Mouse (Mus musculus): ENCODE measurements around the gene Olfr866.

Gene Olfr866

GRCm38 (mm10) chr9:20027935-20028334 lies at the start of gene Olfr866:
Gene Olfr866, minus strand, starts transcription at chr9:20028035.
- DNase-seq: no peak

DNA sequence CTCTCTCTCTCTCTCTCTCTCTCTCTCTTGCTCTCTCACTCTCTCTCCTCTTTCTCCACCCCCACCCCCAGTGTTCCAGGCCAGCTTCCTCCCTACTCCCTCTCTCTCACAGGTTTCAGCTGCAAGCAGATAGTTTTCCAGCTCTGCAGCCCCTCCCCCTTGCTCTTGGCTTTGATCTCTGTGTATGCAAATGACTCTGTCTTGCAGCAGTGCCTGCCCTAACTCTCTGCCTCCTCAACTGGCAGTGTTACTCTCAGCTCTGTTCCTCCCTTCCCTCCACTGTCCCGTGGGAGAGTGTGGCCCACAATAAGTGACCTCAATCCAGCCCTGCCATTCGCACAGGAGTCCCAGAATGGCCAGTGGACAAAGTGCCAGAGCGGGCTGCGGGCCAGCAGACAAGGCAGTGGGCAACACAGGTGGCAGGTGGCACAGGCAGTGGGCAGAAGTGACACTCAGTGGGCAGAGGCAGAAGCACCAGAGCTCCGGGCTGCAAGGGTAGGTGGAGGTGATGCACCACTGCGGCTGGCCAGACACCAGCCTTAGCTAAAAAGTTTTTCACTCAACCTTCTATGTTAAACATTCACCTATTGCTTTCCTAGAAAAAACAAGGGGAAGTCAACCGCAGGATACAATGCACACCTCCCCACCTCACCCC lies 45.8 kb upstream of the Olfr866 start:
- no peak for DNase-seq

DNA sequence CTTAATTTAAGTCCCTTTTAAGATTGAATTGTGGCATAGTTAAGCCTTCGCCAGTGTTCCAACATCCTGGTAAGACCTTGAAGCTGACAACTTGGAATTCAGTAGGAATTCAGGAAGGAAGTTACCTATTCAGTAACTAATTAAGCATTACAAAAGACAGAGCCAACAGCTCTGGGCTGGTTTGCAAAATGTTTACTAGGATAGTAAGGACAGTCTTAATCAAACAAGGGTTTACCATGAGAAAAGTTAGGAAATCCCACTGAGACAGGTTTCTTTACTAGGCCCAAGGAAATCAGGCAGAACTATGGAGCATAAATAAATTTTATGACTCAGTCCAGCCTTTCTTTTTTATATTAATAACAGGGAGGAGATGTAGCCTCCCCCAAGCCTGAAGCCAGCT lies 43.5 kb upstream of the Olfr866 start:
- DNase-seq: no peak

GRCm38 (mm10) chr9:20070236-20070635 lies 42.4 kb upstream of the Olfr866 start:
- DNase-seq: no peak

DNA sequence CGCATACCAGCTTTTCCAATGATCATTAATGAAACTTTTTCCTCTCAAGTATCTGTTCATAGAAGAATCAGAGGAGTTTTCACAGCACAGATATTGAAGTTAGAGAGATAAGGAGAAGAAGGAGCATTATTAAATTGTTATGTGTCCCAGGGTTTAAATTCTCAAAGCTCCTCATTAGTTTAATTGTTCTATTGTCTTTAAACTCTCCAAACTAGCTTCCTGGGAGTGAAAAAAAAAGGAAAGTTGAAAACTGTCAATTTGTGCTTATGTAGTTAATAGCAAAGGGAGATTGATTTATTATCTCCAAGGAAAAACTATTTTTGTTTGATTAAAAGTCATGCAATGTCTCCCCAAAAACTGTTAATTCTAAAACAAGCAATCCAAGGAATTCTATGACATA lies 29.6 kb upstream of the Olfr866 start, which contains the start of gene Olfr867:
Gene Olfr867 (minus strand): TSS at position 101 of the 400 bp plus-strand sequence.
- no peak for DNase-seq

DNA sequence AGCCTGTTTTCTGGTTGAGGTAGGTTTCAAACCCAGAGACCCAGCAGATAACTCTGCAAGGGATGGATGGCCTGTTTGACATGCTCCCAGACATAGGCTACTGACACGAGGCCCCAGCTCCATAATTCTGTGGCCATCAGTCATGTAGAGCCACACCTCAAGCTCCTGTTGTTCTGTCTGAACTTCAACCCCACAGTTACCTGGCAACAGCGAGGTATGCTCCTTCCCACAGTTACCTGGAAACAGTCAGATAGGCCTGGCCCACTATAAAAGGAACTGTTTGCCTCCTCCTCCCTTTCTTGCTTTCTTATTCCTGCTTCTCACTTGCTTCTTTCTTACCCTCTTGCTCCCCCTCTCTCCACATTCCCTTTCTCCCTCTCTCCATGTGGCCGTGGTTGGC lies 20.1 kb upstream of the Olfr866 start:
- DNase-seq: no peak

Measured in kidney, postnatal 14 days (tissue).